Mouse (Mus musculus) small intestine, adult 2 months (tissue): ENCODE measurements around the gene Micu1.

ENCODE experiments used
- CTCF ChIP-seq: fragments of 200-500 bp; IDR thresholded peaks from 2 replicates; pipeline ENCODE4 v1.5.1; 2012; ENCODE audit warnings: low read depth, mild to moderate bottlenecking, control low read depth, inconsistent platforms, low read length, moderate library complexity, mixed read lengths; ENCODE audit not compliant: insufficient replicate concordance, insufficient read length; ENCODE audit errors: extremely low read depth
- POLR2A ChIP-seq: fragments of 200-500 bp; IDR thresholded peaks from 2 replicates; pipeline ENCODE4 v1.6.1; 2012; ENCODE audit warnings: low read depth, mild to moderate bottlenecking, control low read depth, inconsistent platforms, low read length, moderate library complexity

- no peak for TF ChIP-seq CTCF
- TF ChIP-seq POLR2A = no peak
Observed at GRCm38 (mm10) chr10:59884327-59885173, 182.3 kb downstream of the Micu1 start.
